11 mouse cellular contexts compared by ENCODE assay signal in the genomic region with DNA sequence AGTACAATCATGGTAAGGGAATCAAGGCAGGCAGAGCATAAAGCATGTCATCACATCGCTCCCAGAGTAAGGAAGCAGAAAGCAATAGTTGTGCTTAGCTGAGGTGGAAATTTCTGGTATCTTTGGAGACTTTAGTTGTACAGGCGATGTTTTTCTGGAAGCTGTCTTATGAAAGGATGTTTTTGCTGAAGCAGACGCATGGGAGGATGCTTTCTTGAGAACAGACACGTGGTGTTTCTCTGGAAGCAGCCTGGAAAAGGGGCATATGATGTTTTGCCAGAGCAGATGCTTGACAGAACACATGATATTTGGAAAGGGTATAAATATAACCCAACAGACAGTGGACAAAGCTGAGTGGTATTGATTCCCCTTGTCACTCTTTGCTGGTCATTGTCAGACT.
"Had no signal": no experiment of that assay in that cellular context is flagged by ENCODE, and none has a peak within 500 bp of the region (broad histone marks: within the 10 kb centered on the region; RNA-seq: fewer than 3 reads in every experiment).

No protein-coding gene starts in this region.

- ATAC-seq: liver, postnatal 0 days; lung, postnatal 0 days; midbrain, embryonic 13.5 days; midbrain, embryonic 15.5 days had no signal

- DNase-seq: liver, postnatal 0 days; lung, adult 2 months; lung, postnatal 14 days; lung, postnatal 36 days; right cerebral cortex, postnatal 14 days; thymus, adult 18-20 months; thymus, postnatal 14 days; thymus, postnatal 36 days had no signal
